Mouse (Mus musculus) kidney, adult 2 months (tissue): ENCODE data around the gene Cetn3.

ENCODE experiments used
- CTCF ChIP-seq: fragments of 200-500 bp; conservative IDR thresholded peaks from 2 replicates; pipeline ENCODE4 v1.5.1; 2011; ENCODE audit warnings: low read depth, mild to moderate bottlenecking, control low read depth, low read length, moderate library complexity, mixed read lengths; ENCODE audit not compliant: insufficient read depth, insufficient read length
- POLR2A ChIP-seq: fragments of 200-500 bp; IDR thresholded peaks from one replicate; pipeline ENCODE4 v1.6.1; 2011; ENCODE audit warnings: low read depth, low read length, control low read depth

GRCm38 (mm10) chr13:81754878-81755277, 28.0 kb upstream of the Cetn3 start:
- TF ChIP-seq CTCF (no peak), POLR2A (no peak)
